Mouse (Mus musculus) liver, adult 2 months (tissue): ENCODE measurements at regions not wholly inside any gene's neighbourhood (a gene's known extent, or its start where the extent isn't known, plus 50 kb on each side); places are given as distances from the start of the nearest gene placed in this dataset.

Source experiments
- CTCF ChIP-seq: fragments of 200-500 bp; IDR thresholded peaks from 2 replicates; pipeline ENCODE4 v1.5.1; 2011; ENCODE audit warnings: low read depth, low read length, control low read depth
- POLR2A ChIP-seq: fragments of 200-500 bp; IDR thresholded peaks from 2 replicates; pipeline ENCODE4 v1.6.1; 2011; ENCODE audit warnings: low read length, control low read depth; ENCODE audit not compliant: insufficient read depth; ENCODE audit errors: extremely low read depth

DNA sequence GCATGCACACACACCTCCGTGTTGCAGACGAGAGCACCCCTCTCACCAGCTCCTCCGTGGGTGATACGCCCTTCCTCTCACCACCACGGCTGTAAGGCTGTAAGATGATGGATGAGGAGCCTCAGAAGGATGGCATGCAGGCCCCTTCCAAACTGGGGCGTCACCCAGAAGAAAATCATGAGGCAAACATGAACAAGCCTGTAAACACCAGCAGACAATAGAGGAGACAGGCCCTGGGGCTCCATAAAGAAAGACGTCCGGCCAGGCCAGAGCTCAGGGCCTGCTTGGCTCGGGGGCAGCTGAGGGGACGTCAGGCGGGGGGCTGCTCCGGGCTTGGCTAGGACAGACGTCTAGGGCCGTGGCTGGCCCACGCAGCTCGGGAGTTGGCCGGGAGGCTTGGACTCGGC is 50.6 kb upstream of the Eln start:
- TF ChIP-seq CTCF, result no peak
- TF ChIP-seq POLR2A, result no peak
